Comparison of ENCODE assay signal across 7 mouse cellular contexts in genomic region chr8:107292928-107293601, GRCm38 (mm10). TPM values are rescaled to one million over a fixed set of nuclear protein-coding genes. Genes with fewer than 3 reads are reported as not detected.
DNase-seq lines count a peak whose midpoint lies in the region; ATAC-seq lines count a peak whose summit lies in the region.

TSS of gene Nfat5 (plus strand) at chr8:107293470.

- WGBS in intestine, embryonic 15.5 days = under 1% methylated on average over 48 of the region's 49 CpGs
- WGBS in midbrain, embryonic 10.5 days = under 1% methylated on average over 48 of the region's 49 CpGs

- intact Hi-C loops in gastrocnemius, postnatal 36 days (cut with DNase I) = loop anchor here (5.0 kb wide), 1 partner anchor 86 kb away; no protein-coding TSS in a partner anchor
- intact Hi-C loops in left cerebral cortex, postnatal 25 days (cut with DNase I) = loop anchor here (5.0 kb wide), 1 partner anchor 86 kb away; no protein-coding TSS in a partner anchor

- peaks cover 9% of the 10 kb centered on the region; the same call in 1 of the 2 replicates for H3K4me1 ChIP-seq in intestine, embryonic 15.5 days (replicated peaks)
- H3K4me1 ChIP-seq in midbrain, embryonic 10.5 days = peaks cover 23% of the 10 kb centered on the region

- peak within 1 kb of the TSS; percentile 97 for H3K4me3 ChIP-seq in intestine, embryonic 15.5 days (replicated peaks)
- H3K4me3 ChIP-seq in midbrain, embryonic 10.5 days = peak within 1 kb of the TSS; percentile 99

- peak within 1 kb of the TSS; percentile 93 for H3K9ac ChIP-seq in intestine, embryonic 15.5 days

- H3K27me3 ChIP-seq in intestine, embryonic 15.5 days (replicated peaks) = no peaks in the 10 kb centered on the region
- no peaks in the 10 kb centered on the region for H3K27me3 ChIP-seq in midbrain, embryonic 10.5 days (ENCODE audit: low read depth, poor library complexity, severe bottlenecking)

- H3K27ac ChIP-seq in intestine, embryonic 15.5 days = peak within 1 kb of the TSS; percentile 95
- H3K27ac ChIP-seq in midbrain, embryonic 10.5 days (replicated peaks) = peak within 1 kb of the TSS; percentile 97

- peak; percentile 96 for ATAC-seq in intestine, embryonic 15.5 days

- peak; percentile 100 for DNase-seq in adrenal gland, adult 18-20 months (ENCODE audit: low spot score in 2 of 2)
- peak; percentile 93 for DNase-seq in embryo, embryonic 11 days
- DNase-seq in gastrocnemius, postnatal 36 days = peak; percentile 89 to 100
- peak; percentile 97 to 98 for DNase-seq in left cerebral cortex, postnatal 25 days (ENCODE audit: low spot score in 2 of 2)
- peak; percentile 98 for DNase-seq in midbrain, embryonic 10.5 days (ENCODE audit: low spot score)
- DNase-seq in right cerebral cortex, postnatal 4 days = peak; percentile 94

- no peaks in the 10 kb centered on the region for H3K36me3 ChIP-seq in intestine, embryonic 15.5 days
- no peaks in the 10 kb centered on the region for H3K36me3 ChIP-seq in midbrain, embryonic 10.5 days

- H3K9me3 ChIP-seq in intestine, embryonic 15.5 days = no peaks in the 10 kb centered on the region
- H3K9me3 ChIP-seq in midbrain, embryonic 10.5 days (replicated peaks) = no peaks in the 10 kb centered on the region

- peak within 1 kb of the TSS; percentile 68 for H3K4me2 ChIP-seq in intestine, embryonic 15.5 days (replicated peaks)

RNA-seq across cellular contexts. Expression of gene Nfat5, which starts in this region (rescaled TPM):
- 100 to 1,000 TPM in 1 of 2 experiments, 10 to 100 TPM in 1; 66.5 to 101 TPM for total RNA-seq in adrenal gland, adult 18-20 months (2021)
- total RNA-seq in gastrocnemius, postnatal 36 days (2021) = 10 to 100 TPM; 14.4 to 17.3 TPM
- polyA plus RNA-seq in intestine, embryonic 15.5 days (2015; fragmentation: Nextera tagmentation; extraction: Ambion mirVana) = 8.6 and 9.0 TPM in 2 replicates
- 10 to 100 TPM; 54.4 to 56.2 TPM for total RNA-seq in left cerebral cortex, postnatal 25 days (2021)
- 7.8 and 8.2 TPM in 2 replicates for polyA plus RNA-seq in midbrain, embryonic 10.5 days (2016; fragmentation: Nextera tagmentation; extraction: Ambion mirVana)

Comparison
In these comparisons a context has a peak if more than half of its experiments do, and no peak if none do; other contexts are left out.
1. Peak in every context shown above with its lines: DNase-seq, ATAC-seq, H3K4me3 ChIP-seq and H3K27ac ChIP-seq.